Mouse (Mus musculus) left cerebral cortex, adult 9 months (tissue): ENCODE measurements at regions not wholly inside any gene's neighbourhood (a gene's known extent, or its start where the extent isn't known, plus 50 kb on each side); places are given as distances from the start of the nearest gene placed in this dataset.

Experiments used
- DNase-seq, 2 experiments: peaks; one replicate each; pipeline ENCODE4 v3.0.0; 2022; ENCODE audit warnings: low spot score in 2 of 2

GRCm38 (mm10) chr9:93420283-93420682, 878.3 kb downstream of the Plod2 start:
- DNase-seq, result peak in 1 of 2 experiments; percentile 2

GRCm38 (mm10) chr9:93432335-93432734, 890.3 kb downstream of the Plod2 start:
- no peak for DNase-seq

GRCm38 (mm10) chr9:93458676-93459075, 916.7 kb downstream of the Plod2 start:
- no peak for DNase-seq
